Mouse (Mus musculus) liver, adult 2 months (tissue): ENCODE results near the gene 9930022D16Rik. TPM values are rescaled to one million over a fixed set of nuclear protein-coding genes. Genes with fewer than 3 reads are reported as not detected.

ENCODE experiments used
- DNase-seq: peaks from one replicate; pipeline ENCODE4 v3.0.0-alpha.2; 2011; ENCODE audit warnings: low read depth, low spot score; ENCODE audit errors: extremely low read depth
- H3K27ac ChIP-seq: fragments of 200-500 bp; replicated peaks from 2 replicates; pipeline ENCODE4 v1.5.1; 2012; ENCODE audit warnings: low read depth, mild to moderate bottlenecking, control low read depth, inconsistent platforms, low read length; ENCODE audit not compliant: insufficient read depth
- H3K27me3 ChIP-seq: fragments of 200-500 bp; 2 replicates; pipeline ENCODE4 v1.6.1; 2012; ENCODE audit warnings: mild to moderate bottlenecking, moderate library complexity, low read length, inconsistent platforms; ENCODE audit not compliant: control insufficient read depth, insufficient read depth
- H3K36me3 ChIP-seq: fragments of 200-500 bp; 2 replicates; pipeline ENCODE4 v1.6.1; 2012; ENCODE audit warnings: low read length, inconsistent platforms; ENCODE audit not compliant: control insufficient read depth, insufficient read depth
- H3K4me1 ChIP-seq: fragments of 200-500 bp; 2 replicates; pipeline ENCODE4 v1.6.1; 2011; ENCODE audit warnings: low read length; ENCODE audit not compliant: control insufficient read depth, insufficient read depth
- H3K4me3 ChIP-seq: fragments of 200-500 bp; 2 replicates; pipeline ENCODE4 v1.5.1; 2011; ENCODE audit warnings: low read depth, mild to moderate bottlenecking, control low read depth, low read length, moderate library complexity; ENCODE audit not compliant: insufficient read depth
- H3K79me2 ChIP-seq: fragments of 200-500 bp; 2 replicates; pipeline ENCODE4 v1.6.1; 2012; ENCODE audit warnings: inconsistent platforms, mild to moderate bottlenecking, low read length, moderate library complexity; ENCODE audit not compliant: control insufficient read depth, insufficient read depth
- H3K9ac ChIP-seq: fragments of 200-500 bp; 2 replicates; pipeline ENCODE4 v1.6.1; 2012; ENCODE audit warnings: low read depth, mild to moderate bottlenecking, control low read depth, inconsistent platforms, low read length
- CTCF ChIP-seq: fragments of 200-500 bp; IDR thresholded peaks from 2 replicates; pipeline ENCODE4 v1.5.1; 2011; ENCODE audit warnings: low read depth, low read length, control low read depth
- POLR2A ChIP-seq: fragments of 200-500 bp; IDR thresholded peaks from 2 replicates; pipeline ENCODE4 v1.6.1; 2011; ENCODE audit warnings: low read length, control low read depth; ENCODE audit not compliant: insufficient read depth; ENCODE audit errors: extremely low read depth
- WGBS: fragments of 180-500 bp; shearing (Covaris S2); methylation state at CpG from one replicate; pipeline ENCODE4 v1.1.7; 2018; 5-methylcytosine and 5-hydroxymethylcytosine counted together
- polyA plus RNA-seq: library from polyadenylated mRNA; depleted of rRNA; stranded (reverse); fragments of >200 nt; gene quantifications from 2 replicates; pipeline ENCODE4 v1.2.3, GENCODE M21; 2012
- total RNA-seq: library from RNA; depleted of rRNA; stranded (reverse); fragments of >200 nt; gene quantifications from 2 replicates; pipeline ENCODE4 v1.2.3, GENCODE M21; 2014

Gene 9930022D16Rik
- total and polyA plus RNA-seq, 2 experiments, result not detected

DNA sequence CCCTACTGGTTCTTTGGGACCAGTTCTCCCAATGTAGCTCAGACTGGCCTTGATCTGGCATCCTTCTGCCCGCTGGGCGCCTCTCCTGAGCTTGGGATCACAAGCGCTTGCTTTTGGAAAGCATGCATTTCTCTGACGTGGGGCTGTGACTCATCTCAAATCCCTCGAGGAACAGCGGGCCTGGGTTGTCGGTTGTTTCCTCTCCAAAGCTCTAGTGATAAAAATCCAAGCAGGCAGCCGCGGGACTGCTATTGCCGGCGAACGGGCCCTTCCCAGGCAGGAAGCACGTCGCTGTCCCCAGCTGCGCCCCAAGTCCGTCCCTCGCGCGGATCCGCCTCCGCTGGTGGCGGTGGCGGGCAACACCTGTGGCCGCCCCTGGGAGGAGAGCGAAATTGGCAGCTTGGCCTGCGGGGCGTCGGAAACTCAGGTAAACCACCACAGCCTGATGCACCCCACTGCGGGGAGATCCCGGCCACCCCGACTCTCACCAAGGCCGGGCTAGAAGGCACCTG is 26.2 kb downstream of the 9930022D16Rik start:
- Histone ChIP-seq H3K27me3 (no peaks in the 10 kb centered on the region), H3K4me3 (peak overlapping the region; percentile 75), H3K4me1 (no peaks in the 10 kb centered on the region), H3K9ac (peak overlapping the region; percentile 76), H3K79me2 (no peaks in the 10 kb centered on the region), H3K27ac (peak overlapping the region; percentile 5; the same call in 1 of the 2 replicates), H3K36me3 (peaks cover 5% of the 10 kb centered on the region)
- TF ChIP-seq POLR2A, result peak; percentile 31; the same call in 1 of the 2 replicates
- no peak for TF ChIP-seq CTCF
- DNase-seq, result peak; percentile 52
- under 1% methylated on average over 32 of the region's 32 CpGs for WGBS

DNA sequence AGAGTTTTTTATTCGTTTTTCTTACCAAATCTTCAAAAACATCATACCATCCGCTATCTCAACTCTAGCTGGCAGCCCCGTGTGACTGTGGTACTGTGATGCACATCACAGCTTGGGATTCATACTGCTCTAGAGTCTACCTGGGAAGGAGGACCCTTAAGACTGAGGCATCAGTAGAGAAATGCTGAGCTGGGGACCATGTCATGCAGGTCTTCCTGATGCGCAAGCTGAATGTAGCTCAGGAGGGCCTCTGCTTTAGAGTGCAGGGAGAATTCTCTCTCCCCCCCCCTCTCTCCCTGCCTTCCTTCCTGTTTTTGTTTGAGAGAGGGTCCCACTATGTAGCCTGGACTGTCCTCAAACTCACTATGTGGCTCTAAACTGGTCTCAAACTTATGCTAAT is 26.9 kb downstream of the 9930022D16Rik start:
- no peak for TF ChIP-seq CTCF
- TF ChIP-seq POLR2A, result no peak
- no peaks in the 10 kb centered on the region for H3K4me1 ChIP-seq
- no peak overlapping the region for H3K9ac ChIP-seq
- no peaks in the 10 kb centered on the region for H3K79me2 ChIP-seq
- 56% methylated on average over 4 of the region's 4 CpGs for WGBS
- peaks cover 5% of the 10 kb centered on the region for H3K36me3 ChIP-seq
- H3K27ac ChIP-seq, result no peak overlapping the region
- H3K4me3 ChIP-seq, result no peak overlapping the region
- no peak for DNase-seq
- no peaks in the 10 kb centered on the region for H3K27me3 ChIP-seq

DNA sequence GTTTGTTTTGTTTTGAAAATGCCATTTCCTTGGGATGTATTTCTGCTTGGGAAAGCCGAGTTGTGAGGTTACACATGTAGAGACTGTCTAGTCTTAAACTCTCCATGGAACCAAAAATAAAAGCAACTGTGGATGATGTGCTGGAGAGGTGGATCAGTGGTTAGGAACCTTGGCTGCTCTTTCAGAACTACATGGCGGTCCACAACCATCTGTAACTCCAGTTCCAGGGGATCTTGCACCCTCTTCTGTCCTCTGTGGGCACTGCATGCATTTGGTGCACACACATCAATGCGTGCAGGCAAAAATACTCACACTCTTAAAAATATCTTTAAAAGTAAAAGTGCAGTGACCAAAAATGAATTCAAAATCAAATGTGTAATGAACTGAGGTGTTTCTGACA is 27.4 kb downstream of the 9930022D16Rik start:
- no peak overlapping the region for H3K4me3 ChIP-seq
- DNase-seq, result peak; percentile 31
- H3K36me3 ChIP-seq, result peaks cover 3% of the 10 kb centered on the region
- WGBS, result 57% methylated on average over 3 of the region's 3 CpGs
- no peaks in the 10 kb centered on the region for H3K79me2 ChIP-seq
- H3K27me3 ChIP-seq, result no peaks in the 10 kb centered on the region
- H3K9ac ChIP-seq, result no peak overlapping the region
- H3K27ac ChIP-seq, result no peak overlapping the region
- H3K4me1 ChIP-seq, result no peaks in the 10 kb centered on the region
- TF ChIP-seq CTCF (peak; percentile 72), POLR2A (no peak)

DNA sequence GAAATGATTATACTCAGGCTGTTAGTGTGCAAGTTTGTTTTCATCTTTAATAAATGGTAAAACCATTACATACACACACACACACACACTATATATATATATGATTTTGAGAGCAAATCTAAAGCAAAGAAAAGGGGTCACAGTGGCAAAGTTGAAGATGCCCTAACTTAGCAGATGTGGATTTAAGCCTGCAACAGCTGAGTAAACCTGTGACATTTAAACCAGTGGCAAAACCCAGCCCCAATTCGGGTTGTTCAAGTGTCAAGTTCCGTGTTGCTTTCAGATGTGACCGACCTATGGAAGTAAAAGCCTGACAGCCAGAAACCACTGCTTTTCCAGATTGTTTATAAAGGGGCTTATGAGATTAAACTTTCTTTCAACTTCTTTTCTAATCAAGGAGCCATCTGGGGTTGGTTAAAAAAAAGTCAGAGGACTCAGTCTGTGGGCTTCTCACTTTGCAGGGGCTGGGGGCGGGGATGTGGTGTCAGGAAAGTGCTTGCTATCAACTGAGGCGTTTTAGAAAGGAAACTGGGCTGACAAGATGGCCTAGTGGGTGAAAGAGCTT is 28.5 kb downstream of the 9930022D16Rik start:
- Histone ChIP-seq H3K4me3 (no peak overlapping the region), H3K4me1 (no peaks in the 10 kb centered on the region), H3K27me3 (no peaks in the 10 kb centered on the region), H3K27ac (no peak overlapping the region), H3K79me2 (no peaks in the 10 kb centered on the region), H3K36me3 (no peaks in the 10 kb centered on the region), H3K9ac (no peak overlapping the region)
- no peak for DNase-seq
- TF ChIP-seq POLR2A, result no peak
- no peak for TF ChIP-seq CTCF
- 82% methylated on average over 5 of the region's 5 CpGs for WGBS

DNA sequence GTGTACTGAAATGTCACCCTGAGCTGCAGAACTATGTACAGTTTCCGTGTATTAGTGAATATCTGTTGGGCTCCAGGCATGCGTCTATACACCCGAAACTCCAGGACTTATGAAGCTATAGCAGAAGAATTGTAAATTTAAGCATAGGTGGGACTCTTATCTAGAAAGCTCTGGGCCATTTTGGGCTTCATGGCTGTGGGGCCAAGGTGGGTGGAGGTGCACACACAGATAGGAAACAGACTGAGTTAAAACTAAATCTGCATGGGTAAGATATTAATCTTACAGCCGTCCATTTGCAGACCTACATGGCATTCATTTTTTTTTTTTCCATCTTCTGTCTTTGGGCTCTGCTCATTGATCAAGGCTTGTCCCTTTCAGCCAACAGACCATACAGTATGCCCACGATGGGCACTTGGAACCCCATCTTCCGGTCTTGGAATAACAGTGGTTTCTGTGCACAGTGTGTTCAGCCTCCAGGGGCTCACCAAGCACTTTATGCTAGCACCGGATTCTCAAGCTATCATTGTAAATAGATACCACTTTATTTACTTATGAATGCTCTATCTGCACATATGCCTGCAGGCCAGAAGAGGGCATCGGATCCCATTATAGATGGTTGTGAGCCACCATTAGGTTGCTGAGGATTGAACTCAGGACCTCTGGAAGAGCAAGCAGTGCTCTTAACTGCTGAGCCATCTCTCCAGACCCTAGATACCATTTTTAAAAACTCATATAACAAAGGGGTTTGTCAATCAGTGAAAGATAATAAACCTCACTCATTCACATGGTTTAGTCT is 29.9 kb downstream of the 9930022D16Rik start:
- Histone ChIP-seq H3K9ac (no peak overlapping the region), H3K4me1 (0 out of 2 replicates have a peak, but pooled peaks cover under 1% of the 10 kb centered on the region), H3K79me2 (no peaks in the 10 kb centered on the region), H3K27ac (no peak overlapping the region), H3K36me3 (no peaks in the 10 kb centered on the region), H3K4me3 (no peak overlapping the region), H3K27me3 (no peaks in the 10 kb centered on the region)
- no peak for DNase-seq
- WGBS, result 93% methylated on average over 8 of the region's 8 CpGs
- TF ChIP-seq POLR2A (no peak), CTCF (no peak)

- Histone ChIP-seq H3K9ac (no peak overlapping the region), H3K27me3 (no peaks in the 10 kb centered on the region), H3K36me3 (no peaks in the 10 kb centered on the region), H3K79me2 (no peaks in the 10 kb centered on the region), H3K27ac (no peak overlapping the region), H3K4me1 (0 out of 2 replicates have a peak, but pooled peaks cover 2% of the 10 kb centered on the region), H3K4me3 (no peak overlapping the region)
- no peak for DNase-seq
- TF ChIP-seq CTCF (peak; percentile 61), POLR2A (no peak)
- WGBS, result 70% methylated on average over 7 of the region's 7 CpGs
Observed at GRCm38 (mm10) chr11:109444600-109444999, 30.9 kb downstream of the 9930022D16Rik start.
